Mouse (Mus musculus): ENCODE measurements around the gene Olfr1367. TPM values are rescaled to one million over a fixed set of nuclear protein-coding genes. Genes with fewer than 3 reads are reported as not detected.

Olfr1367 gene
- total RNA-seq (2017) = not detected in 2 replicates

GRCm38 (mm10) chr13:21346610-21347009, at the start of gene Olfr1367:
TSS of gene Olfr1367 (plus strand) at chr13:21346910.
- no peak for ATAC-seq (ENCODE audit: extremely low read depth, insufficient number of reproducible peaks, low FRiP score, poor library complexity, severe bottlenecking)

GRCm38 (mm10) chr13:21298557-21298956, 48.2 kb upstream of the Olfr1367 start:
- no peak for ATAC-seq (ENCODE audit: extremely low read depth, insufficient number of reproducible peaks, low FRiP score, poor library complexity, severe bottlenecking)

- ATAC-seq (ENCODE audit: extremely low read depth, insufficient number of reproducible peaks, low FRiP score, poor library complexity, severe bottlenecking) = no peak
These were observed 42.1 kb upstream of the Olfr1367 start for GRCm38 (mm10) chr13:21304483-21305066.

GRCm38 (mm10) chr13:21309788-21310187, 36.9 kb upstream of the Olfr1367 start:
- ATAC-seq (ENCODE audit: extremely low read depth, insufficient number of reproducible peaks, low FRiP score, poor library complexity, severe bottlenecking) = no peak

GRCm38 (mm10) chr13:21311926-21312325, 34.8 kb upstream of the Olfr1367 start, which contains the start of gene Gpx6:
TSS of gene Gpx6 (plus strand) at chr13:21312125.
- no peak for ATAC-seq (ENCODE audit: extremely low read depth, insufficient number of reproducible peaks, low FRiP score, poor library complexity, severe bottlenecking)

- ATAC-seq (ENCODE audit: extremely low read depth, insufficient number of reproducible peaks, low FRiP score, poor library complexity, severe bottlenecking) = no peak
These were observed 33.9 kb upstream of the Olfr1367 start for GRCm38 (mm10) chr13:21312854-21313253.

GRCm38 (mm10) chr13:21313903-21314302, 32.8 kb upstream of the Olfr1367 start:
- no peak for ATAC-seq (ENCODE audit: extremely low read depth, insufficient number of reproducible peaks, low FRiP score, poor library complexity, severe bottlenecking)

GRCm38 (mm10) chr13:21320262-21320661, 26.4 kb upstream of the Olfr1367 start:
- ATAC-seq (ENCODE audit: extremely low read depth, insufficient number of reproducible peaks, low FRiP score, poor library complexity, severe bottlenecking) = no peak

GRCm38 (mm10) chr13:21321890-21322494, 24.7 kb upstream of the Olfr1367 start:
- ATAC-seq (ENCODE audit: extremely low read depth, insufficient number of reproducible peaks, low FRiP score, poor library complexity, severe bottlenecking) = no peak

- no peak for ATAC-seq (ENCODE audit: extremely low read depth, insufficient number of reproducible peaks, low FRiP score, poor library complexity, severe bottlenecking)
These were observed 24.0 kb upstream of the Olfr1367 start for GRCm38 (mm10) chr13:21322509-21323375.

- no peak for ATAC-seq (ENCODE audit: extremely low read depth, insufficient number of reproducible peaks, low FRiP score, poor library complexity, severe bottlenecking)
These were observed 23.3 kb upstream of the Olfr1367 start for GRCm38 (mm10) chr13:21323405-21323804.

GRCm38 (mm10) chr13:21326191-21326590, 20.5 kb upstream of the Olfr1367 start:
- ATAC-seq (ENCODE audit: extremely low read depth, insufficient number of reproducible peaks, low FRiP score, poor library complexity, severe bottlenecking) = no peak

- ATAC-seq (ENCODE audit: extremely low read depth, insufficient number of reproducible peaks, low FRiP score, poor library complexity, severe bottlenecking) = no peak
These were observed 20.0 kb upstream of the Olfr1367 start for GRCm38 (mm10) chr13:21326657-21327211.

- ATAC-seq (ENCODE audit: extremely low read depth, insufficient number of reproducible peaks, low FRiP score, poor library complexity, severe bottlenecking) = no peak
These were observed 19.3 kb upstream of the Olfr1367 start for GRCm38 (mm10) chr13:21327424-21327823.

- no peak for ATAC-seq (ENCODE audit: extremely low read depth, insufficient number of reproducible peaks, low FRiP score, poor library complexity, severe bottlenecking)
These were observed 3.9 kb downstream of the Olfr1367 start for GRCm38 (mm10) chr13:21350593-21350992.

GRCm38 (mm10) chr13:21362621-21363248, 16.0 kb downstream of the Olfr1367 start, which contains the start of gene Zscan12:
TSS of gene Zscan12 (plus strand) at chr13:21362820.
- ATAC-seq (ENCODE audit: extremely low read depth, insufficient number of reproducible peaks, low FRiP score, poor library complexity, severe bottlenecking) = 0 out of 2 replicates have a peak, but pooled peaks have one; percentile 26

- ATAC-seq (ENCODE audit: extremely low read depth, insufficient number of reproducible peaks, low FRiP score, poor library complexity, severe bottlenecking) = no peak
These were observed 17.0 kb downstream of the Olfr1367 start for GRCm38 (mm10) chr13:21363719-21364118.

- ATAC-seq (ENCODE audit: extremely low read depth, insufficient number of reproducible peaks, low FRiP score, poor library complexity, severe bottlenecking) = 0 out of 2 replicates have a peak, but pooled peaks have one; percentile 16
These were observed 19.9 kb downstream of the Olfr1367 start for GRCm38 (mm10) chr13:21366635-21367034.

- ATAC-seq (ENCODE audit: extremely low read depth, insufficient number of reproducible peaks, low FRiP score, poor library complexity, severe bottlenecking) = no peak
These were observed 26.0 kb downstream of the Olfr1367 start for GRCm38 (mm10) chr13:21372700-21373099.
